Mouse (Mus musculus) urinary bladder, adult 2 months (tissue): Measurements from ENCODE around the gene Sh3bgrl2. TPM values are rescaled to one million over a fixed set of nuclear protein-coding genes. Genes with fewer than 3 reads are reported as not detected.

Source experiments
- DNase-seq: peaks from one replicate; pipeline ENCODE4 v3.0.0; 2022; ENCODE audit warnings: low spot score
- polyA plus RNA-seq: library from polyadenylated mRNA; depleted of rRNA; stranded (reverse); fragments of >200 nt; gene quantifications from 2 replicates; pipeline ENCODE4 v1.2.3, GENCODE M21; 2012

Gene Sh3bgrl2
- polyA plus RNA-seq, 1 experiment, result 53.3 TPM

- no peak for DNase-seq
Measured at GRCm38 (mm10) chr9:83560670-83561069, 12.5 kb downstream of the Sh3bgrl2 start.

- no peak for DNase-seq
Measured at GRCm38 (mm10) chr9:83562889-83563288, 14.8 kb downstream of the Sh3bgrl2 start.

GRCm38 (mm10) chr9:83563808-83564549 lies 15.9 kb downstream of the Sh3bgrl2 start:
- no peak for DNase-seq

GRCm38 (mm10) chr9:83564934-83565652 lies 17.0 kb downstream of the Sh3bgrl2 start:
- no peak for DNase-seq

GRCm38 (mm10) chr9:83566141-83566540 lies 18.0 kb downstream of the Sh3bgrl2 start:
- no peak for DNase-seq

- DNase-seq, result no peak
Measured at GRCm38 (mm10) chr9:83568125-83568524, 20.0 kb downstream of the Sh3bgrl2 start.

- DNase-seq, result no peak
Measured at GRCm38 (mm10) chr9:83568937-83569336, 20.8 kb downstream of the Sh3bgrl2 start.

GRCm38 (mm10) chr9:83569898-83570297 lies 21.8 kb downstream of the Sh3bgrl2 start:
- no peak for DNase-seq

- DNase-seq, result no peak
Measured at GRCm38 (mm10) chr9:83571315-83571714, 23.2 kb downstream of the Sh3bgrl2 start.

GRCm38 (mm10) chr9:83572326-83572725 lies 24.2 kb downstream of the Sh3bgrl2 start:
- DNase-seq, result no peak

- no peak for DNase-seq
Measured at GRCm38 (mm10) chr9:83572870-83573269, 24.7 kb downstream of the Sh3bgrl2 start.

GRCm38 (mm10) chr9:83573588-83573987 lies 25.5 kb downstream of the Sh3bgrl2 start:
- no peak for DNase-seq

- no peak for DNase-seq
Measured at GRCm38 (mm10) chr9:83575403-83575802, 27.3 kb downstream of the Sh3bgrl2 start.

- no peak for DNase-seq
Measured at GRCm38 (mm10) chr9:83576018-83576688, 28.0 kb downstream of the Sh3bgrl2 start.

- no peak for DNase-seq
Measured at GRCm38 (mm10) chr9:83576689-83577057, 28.5 kb downstream of the Sh3bgrl2 start.

- DNase-seq, result no peak
Measured at GRCm38 (mm10) chr9:83577260-83577659, 29.1 kb downstream of the Sh3bgrl2 start.

GRCm38 (mm10) chr9:83579049-83579448 lies 30.9 kb downstream of the Sh3bgrl2 start:
- DNase-seq, result no peak

- DNase-seq, result no peak
Measured at GRCm38 (mm10) chr9:83582748-83583147, 34.6 kb downstream of the Sh3bgrl2 start.

GRCm38 (mm10) chr9:83586316-83587050 lies 38.4 kb downstream of the Sh3bgrl2 start:
- DNase-seq, result no peak

- no peak for DNase-seq
Measured at GRCm38 (mm10) chr9:83587116-83587515, 39.0 kb downstream of the Sh3bgrl2 start.

GRCm38 (mm10) chr9:83589063-83589462 lies 40.9 kb downstream of the Sh3bgrl2 start:
- DNase-seq, result no peak
